Mouse (Mus musculus) left cerebral cortex, adult 9 months (tissue): ENCODE measurements around the gene Cdc6.

Experiments used
- DNase-seq, 2 experiments: peaks; one replicate each; pipeline ENCODE4 v3.0.0; 2022; ENCODE audit warnings: low spot score in 2 of 2

Gene Cdc6

DNA sequence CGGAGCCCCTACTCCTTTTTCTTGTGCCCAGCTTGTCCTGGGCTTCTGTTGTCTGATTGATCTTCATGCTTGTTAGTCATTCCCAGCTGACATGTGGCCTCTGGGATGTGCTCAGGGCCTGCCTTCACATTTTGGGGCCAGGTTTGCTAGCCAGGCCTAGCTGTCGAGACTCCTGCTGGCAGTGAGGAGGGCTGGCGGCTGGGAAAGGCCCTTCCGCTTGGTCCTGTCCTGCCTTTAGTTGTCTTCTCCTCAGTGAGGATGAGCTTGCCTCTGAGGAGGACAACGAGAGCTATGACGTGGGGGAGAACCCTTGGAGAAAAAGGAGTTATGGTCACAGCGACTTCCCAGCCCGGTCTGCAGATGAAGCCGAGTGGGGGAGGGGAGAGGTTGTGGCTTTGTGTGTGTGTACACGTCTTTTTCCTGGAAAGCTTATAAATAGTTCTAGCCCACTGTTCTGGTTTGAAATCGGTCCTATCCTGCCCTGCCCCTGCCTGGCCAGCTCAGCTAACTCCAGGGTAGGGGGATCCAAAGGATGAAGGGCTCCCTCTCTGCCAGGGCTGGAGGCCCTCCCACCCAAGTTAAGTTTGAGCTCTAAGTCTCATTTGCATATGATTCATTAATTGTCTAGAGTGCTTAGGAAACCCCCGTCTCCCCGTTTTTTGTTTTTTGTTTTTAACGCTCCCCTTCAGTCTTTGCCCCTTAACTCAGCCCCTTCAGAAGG is 36.3 kb downstream of the Cdc6 start:
- no peak for DNase-seq

DNA sequence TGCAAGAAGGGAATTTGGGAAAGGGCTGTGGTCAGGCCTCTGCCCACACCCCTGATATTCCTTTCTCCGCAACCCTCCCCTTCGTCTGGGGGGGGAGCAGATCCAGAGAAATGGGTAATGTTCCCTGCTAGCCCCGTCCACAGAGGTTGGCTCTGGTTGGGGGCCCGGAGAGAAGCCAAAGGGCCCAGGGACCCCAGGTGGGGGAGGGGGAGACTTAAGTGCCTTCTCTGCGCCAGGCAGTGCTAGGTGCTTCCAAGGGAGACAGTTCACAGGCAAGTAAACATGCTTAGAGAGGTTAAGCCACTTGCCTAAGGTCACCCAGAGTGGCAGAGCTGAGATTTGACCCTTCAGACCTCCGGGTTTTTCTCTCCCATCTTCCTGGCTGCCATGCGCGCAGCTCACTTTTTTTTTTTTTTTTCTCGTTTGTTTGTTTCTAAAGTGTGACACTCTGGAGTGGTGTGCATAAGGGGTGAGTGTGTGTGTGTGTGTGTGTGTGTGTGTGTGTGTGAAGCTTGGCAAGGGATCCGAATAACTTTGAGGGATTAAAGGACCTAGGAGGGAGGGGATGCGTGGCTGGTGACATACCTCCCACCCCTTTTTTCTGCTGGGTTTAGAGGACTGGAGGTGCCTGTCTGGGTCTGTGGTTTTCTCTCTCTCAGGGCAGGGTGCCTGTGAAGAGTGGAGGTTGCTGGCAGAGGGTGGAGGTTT is 37.5 kb downstream of the Cdc6 start:
- DNase-seq = no peak

DNA sequence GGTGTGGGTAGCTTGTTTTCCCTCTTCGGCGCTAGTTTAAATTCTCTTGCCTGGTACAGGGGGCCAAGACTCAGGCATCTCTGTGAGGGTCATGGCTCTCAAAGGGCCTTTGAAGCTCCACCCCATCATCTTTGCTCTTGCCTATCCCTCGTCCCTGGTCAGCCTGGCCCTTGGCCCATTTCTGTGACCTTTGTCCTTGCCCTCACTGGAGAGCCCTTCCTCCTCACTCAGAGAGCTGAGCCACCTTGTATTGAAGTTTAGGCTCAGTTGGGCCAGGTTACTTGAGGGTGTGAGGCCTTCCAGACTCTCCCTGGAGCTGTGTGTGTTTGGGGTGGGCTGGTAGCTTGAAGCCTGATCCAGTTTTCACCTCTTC is 38.0 kb downstream of the Cdc6 start:
- no peak for DNase-seq

DNA sequence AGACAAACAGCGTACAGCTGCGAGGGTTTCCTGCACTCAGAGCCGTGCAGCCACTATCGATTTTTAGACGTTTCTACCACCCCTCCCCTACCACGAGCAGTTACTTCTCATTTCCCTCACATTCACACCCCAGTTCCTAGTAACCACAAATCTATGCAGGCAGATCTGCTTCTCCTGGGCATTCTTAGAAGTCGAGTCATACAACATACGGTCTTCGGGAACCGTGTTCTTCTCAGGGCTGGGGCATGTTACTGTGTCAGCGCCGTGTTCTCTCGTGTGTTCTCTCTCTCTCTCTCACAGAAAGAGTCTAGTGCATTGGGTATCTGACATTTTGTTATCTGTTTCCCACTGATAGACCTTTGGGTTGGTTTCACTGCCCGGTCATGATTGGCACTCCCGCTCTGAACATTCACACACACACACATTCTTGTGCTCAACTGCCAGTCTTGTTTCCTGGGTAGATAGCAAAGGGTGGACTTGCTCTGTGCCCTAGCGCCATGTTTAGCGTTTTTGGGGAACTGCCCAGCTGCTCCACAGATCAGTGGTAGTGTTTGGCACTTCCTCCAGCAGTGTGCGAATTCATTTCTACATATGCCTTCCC is 40.5 kb downstream of the Cdc6 start:
- DNase-seq = no peak

DNA sequence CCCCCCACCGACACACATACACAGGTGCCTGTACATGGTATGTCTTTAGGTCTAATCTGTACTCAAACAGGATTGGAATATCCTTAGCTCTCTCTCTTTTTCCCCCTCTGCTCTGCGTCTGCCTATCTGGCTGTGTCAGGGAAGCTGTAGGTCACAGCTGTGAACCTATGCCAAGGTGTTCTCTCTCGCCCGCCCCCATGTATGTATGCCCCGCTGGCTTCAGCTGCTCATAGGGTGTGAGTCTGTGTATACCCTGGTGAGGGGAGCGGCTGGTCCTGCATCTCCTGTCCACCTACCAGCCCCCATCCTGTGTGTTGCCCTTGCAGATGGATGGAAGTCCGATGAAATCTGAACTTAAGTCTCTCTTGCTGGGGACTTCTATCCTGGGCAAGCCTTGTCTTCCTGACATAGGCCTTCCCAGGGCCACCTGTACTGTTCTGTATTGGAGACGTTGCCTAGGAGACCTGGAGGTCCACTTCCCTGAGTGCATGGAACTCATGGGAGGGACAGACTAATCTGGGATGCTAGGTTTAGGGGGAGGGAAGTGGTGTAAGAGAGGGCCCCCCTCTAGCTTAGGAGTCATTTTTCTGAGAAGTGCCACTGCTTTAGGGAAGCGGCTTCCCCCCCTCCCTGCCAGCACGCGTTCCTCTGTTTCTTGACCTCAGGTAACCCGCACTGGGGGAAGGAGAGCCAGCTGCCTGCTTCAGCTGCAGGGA is 41.8 kb downstream of the Cdc6 start:
- DNase-seq = no peak

DNA sequence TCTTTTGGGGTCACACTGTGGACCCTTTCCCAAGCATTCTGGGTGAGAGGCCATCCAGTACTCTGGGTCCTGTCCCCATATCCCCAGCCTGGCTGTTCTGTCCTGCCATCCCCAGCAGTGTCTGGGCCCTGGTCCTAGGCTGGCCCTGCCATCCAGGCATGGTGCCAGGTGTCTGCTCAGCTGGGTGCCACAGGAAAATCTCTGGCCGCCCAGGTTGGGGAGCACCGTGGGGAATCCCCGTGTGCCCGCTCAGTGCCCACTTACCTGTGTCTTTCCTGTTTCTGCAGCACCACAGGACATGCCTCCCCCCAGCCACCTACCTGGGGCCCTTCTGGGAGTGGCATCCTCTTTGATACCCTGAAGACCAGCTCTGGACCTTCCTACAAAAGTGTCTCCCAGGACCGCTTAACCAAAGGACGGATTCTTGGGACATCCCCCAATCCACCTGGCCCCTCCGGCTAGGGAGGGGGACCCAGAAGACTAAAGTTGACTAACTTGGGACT is 42.4 kb downstream of the Cdc6 start:
- DNase-seq = no peak

DNA sequence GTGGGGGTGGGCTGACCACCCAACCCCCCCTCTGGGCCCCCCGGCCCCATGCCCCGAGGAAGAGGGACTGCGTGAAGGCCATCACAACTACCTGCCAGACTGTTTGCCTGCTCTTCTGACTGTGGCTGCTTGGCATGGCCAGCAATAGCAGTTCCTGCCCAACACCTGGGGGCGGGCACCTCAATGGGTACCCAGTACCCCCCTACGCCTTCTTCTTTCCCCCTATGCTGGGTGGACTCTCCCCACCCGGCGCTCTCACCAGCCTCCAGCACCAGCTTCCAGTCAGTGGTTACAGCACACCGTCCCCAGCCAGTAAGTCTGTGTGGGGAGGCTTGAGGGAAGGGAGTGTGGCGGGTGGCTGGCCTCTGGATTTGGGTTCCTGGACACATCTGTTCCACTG is 42.9 kb downstream of the Cdc6 start:
- DNase-seq = no peak

DNA sequence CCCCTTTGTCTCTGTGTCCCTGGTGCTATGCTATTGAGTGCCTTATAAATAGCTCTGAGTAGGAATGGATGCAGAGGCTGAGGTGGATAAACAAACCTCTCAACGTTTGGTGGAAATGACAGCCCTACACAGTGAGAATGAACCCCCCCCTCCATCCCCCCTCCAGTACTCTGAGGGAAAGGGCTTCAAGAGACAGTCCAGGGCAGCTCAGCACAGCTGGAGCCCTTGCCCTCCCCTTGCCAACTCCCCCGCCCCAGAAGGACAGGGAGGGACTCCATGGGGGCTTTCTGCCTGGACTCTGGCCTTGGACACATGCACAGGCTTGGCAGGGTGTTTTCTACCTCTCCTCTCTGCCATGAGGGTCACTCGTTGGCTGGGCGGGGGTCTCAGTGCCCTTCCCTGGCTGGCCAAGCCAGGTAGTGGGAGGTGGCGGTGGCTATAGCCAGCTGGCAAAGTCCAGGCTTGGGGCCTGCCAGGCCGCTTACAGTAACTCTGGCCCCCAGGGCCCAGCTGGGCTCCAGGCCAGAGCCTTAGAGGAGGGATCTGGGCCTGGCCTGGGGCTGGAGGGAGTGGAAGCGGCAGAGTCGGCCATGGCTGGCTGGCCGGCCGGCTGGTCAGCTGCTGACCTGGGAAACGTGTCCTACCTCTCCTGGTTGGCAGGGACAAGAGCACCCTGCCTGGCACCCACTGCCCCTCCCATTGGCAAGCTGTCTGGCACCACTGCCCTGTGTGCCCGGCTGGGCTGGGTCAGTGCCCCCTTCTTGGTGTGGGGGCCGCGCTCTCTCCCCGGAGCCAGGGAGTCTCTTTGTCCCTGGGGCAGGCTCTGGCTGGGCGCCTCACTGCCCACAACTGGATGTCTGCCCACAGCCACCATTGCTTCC is 43.7 kb downstream of the Cdc6 start:
- DNase-seq = no peak

DNA sequence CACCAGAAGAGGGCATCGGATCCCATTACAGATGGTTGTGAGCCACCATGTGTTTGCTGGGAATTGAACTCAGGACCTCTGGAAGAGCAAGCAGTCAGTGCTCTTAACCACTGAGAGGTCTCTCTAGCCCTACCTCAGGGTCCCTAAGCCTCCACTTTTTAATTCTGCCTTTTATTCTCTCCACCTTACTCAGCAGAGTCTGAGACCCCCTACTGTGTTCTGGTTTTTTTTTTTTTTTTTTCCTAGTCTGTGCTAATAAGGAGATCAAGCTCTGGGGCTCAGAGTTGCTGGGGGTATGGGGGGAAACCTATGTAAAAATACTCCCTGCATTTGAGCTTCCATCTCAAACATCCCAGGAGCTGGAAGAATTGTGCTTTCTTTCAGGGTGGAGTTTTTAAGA is 44.5 kb downstream of the Cdc6 start:
- no peak for DNase-seq

DNA sequence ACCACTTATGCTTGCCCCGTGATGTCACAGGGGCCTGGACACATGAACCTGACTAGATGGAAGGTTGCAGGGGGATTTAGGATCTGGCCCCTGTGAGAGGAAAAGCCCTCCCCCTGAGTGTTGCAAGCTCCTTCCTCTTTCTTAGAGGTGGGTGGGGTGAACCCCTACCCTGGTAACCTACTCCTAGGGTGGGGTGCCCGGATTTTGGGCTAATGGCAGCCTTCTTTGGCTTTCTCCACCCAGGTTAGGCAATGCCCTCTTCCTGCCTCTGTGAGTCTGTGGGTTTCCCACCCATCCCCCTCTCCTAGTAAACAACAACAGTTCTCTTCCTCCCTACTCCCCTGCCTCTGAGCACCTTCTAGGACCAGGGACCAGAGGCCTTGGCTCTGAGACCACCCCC is 45.1 kb downstream of the Cdc6 start:
- no peak for DNase-seq

DNA sequence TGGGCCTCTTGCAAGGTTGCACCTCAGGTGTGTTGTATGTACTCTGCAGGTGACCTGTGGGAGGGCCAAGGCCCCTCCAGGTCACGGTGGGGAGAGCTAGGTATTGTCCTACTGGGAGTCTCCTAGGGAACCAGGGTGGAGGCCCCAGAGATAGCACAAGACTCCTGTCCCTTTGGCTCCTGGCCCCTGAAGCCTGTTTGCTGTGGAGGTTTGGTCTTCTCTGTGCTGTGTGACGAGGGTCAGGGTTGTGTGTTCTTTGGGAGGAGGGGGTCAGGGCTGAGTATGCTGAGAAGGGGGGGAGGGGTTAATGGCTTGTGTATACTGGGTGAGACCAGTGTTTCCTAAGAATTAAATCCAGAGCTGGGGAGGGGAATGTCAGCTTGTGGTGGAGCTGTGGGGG is 45.8 kb downstream of the Cdc6 start:
- no peak for DNase-seq

DNA sequence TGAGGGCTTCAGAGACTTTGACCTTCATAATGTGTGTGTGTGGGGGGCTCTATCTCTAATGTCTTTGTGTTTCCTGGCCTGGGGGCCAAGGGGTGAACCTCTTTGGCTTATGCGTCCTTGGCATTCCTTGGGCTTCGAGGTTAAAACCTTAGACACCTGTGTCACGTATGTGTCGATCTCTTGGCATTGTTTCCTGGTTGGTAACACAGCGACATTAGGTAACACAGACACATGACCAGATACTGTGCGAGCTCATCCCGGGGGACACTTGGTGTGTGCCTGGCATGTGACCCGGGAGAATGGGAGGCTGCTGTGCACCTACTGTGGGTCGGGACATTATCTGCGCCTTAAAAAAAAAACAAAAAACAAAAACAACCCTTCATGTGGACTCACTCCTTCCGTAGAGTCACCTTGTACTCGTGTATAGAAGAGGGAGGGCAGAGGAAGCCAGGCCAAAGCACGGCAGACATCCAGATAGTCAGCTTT is 46.3 kb downstream of the Cdc6 start:
- DNase-seq = no peak

DNA sequence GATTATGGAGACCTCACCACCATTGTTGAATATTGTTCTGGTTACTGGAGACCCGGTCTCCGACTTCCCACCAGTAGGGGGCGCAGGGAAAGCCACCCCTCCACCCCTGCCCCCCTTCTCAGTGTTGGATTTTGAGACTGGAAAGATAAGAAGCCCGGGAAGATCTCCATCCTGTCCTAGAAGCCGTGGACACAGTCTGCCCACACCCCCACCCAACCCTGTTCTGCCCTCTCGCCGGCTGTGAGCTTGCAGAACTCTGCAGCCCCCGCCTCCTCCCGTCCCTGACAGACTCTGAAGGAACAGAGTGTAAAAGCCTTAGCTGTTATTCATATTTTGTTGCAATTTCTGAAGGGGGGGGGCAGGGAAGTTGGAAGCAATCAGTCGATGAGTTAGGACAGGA is 46.8 kb downstream of the Cdc6 start:
- DNase-seq = no peak

DNA sequence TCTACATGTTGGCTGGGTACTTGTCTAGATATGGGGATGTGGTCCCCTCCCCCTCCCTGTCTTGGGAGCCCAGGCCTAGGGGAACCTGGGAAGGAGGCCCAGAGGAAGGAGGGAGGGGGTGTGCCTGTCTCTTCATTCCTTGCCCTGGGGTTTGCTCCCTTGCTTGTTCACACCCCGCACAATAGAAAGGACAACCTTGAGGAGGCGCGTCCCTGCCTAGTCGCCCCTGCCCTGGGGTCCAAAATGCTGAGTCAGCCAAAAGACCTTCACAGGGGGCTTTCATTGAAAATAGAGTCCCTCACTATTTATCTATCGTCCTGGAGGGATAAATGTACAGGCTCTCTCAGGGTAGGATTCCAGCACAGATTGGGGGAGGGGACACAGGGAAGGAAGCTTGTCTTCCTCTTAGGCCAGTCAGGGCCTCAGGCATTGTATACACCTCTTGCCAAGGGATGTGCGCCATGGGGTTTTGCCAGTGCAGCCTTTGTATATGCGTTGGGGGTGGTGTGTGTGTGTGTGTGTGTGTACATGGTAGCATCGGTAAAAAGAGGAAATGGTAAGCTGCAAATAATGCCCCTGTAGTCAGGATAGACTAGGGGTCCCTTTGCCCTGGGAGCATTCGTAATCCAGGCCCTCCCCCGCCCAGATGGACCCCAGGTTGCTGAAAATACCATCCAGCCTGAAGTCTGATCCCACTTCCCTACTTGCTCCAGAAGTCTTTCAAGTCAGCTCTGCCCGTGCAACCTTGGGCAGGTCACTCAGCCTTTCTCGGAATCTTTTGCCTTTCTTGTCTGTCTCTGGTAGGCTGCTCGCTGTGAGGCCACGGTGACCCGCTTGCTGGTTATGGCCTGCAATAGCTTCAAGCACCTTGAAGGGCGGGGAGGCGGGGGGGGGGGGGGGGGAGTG is 47.5 kb downstream of the Cdc6 start:
- no peak for DNase-seq

DNA sequence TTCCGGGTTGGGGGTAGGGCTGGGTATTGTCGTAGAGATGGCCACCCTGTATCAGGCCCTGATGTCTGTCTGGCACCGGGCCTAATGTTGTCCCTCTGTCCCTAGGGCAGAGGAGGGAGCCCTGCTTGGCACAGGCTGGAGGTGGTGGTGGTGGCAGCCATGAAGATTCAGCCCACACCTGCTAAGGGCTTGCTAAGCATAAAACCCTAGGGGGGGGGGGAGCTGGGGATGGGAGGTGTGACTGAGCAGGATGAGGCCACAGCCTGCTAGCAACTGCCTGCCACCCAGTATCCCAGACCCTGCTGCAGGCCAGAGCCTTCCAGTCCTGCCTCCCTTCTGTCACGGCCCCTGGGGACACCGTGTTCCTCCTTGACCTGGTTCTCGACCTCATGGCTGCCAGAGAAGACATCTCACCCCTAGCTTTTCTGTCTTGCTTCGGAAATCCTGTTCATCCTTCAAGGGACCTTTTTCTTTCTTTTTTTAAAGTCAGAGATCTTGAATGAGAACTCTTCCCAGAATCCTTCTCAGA is 48.2 kb downstream of the Cdc6 start:
- no peak for DNase-seq

DNA sequence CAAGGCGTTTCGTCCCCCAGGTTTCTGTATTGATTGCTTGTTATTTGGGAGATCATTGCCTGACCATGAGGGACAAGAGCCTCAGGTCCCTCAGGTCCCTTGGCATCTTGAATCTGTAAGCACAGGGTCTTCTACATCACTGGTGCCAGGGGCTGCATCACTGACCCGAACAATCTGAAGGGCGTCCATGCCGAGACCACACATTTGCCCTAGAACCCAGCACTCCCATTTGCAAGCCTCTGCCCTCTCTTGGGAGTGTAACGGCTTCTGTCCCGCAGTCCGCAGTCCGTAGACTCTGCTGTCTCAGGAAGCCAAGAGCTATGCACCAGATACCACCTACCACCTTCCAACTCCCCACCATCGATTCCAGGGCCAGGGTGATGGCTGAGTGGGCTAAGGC is 48.7 kb downstream of the Cdc6 start:
- DNase-seq = no peak

DNA sequence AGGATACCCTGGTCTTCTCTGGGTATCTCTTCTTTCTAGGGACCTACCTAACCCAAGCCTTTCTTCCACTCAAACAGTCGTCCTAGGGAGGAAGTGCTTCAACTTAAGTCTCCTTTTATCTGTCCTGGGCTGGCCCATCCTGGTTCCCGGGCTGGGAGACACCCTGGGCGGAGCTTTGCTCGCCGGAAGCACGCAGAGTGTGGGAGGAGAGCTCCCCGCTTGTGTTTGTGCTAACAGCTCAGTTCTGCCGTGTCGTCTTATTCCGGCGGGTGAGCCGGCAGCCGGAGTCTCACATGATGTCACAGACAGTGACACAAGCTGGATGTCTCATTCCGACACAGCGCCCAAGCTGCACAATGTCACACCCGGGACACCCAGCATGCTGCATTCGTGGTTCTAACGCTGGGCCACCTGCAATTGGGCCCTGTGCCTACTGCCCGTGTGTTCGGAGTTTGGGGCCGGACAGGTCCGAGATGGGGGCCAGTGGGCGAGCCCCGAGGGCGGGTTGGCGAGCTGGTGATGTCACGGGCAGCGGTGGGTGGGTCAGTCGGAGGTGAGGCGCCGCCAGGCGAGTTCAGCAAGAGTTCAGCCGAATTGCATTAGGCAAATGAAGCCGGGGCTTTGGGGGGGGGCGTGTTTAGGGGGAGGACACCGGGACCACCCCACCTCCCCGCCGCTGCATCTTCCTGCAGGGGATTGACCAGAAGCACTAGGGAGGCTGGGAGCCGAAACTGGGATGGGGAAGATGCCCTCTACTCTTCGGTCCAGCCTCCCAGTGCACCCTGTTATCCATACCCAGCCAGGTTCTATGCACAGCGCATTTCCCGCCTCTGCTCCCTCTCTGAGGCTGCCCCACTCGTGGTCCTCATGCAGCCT is 52.1 kb downstream of the Cdc6 start:
- no peak for DNase-seq

DNA sequence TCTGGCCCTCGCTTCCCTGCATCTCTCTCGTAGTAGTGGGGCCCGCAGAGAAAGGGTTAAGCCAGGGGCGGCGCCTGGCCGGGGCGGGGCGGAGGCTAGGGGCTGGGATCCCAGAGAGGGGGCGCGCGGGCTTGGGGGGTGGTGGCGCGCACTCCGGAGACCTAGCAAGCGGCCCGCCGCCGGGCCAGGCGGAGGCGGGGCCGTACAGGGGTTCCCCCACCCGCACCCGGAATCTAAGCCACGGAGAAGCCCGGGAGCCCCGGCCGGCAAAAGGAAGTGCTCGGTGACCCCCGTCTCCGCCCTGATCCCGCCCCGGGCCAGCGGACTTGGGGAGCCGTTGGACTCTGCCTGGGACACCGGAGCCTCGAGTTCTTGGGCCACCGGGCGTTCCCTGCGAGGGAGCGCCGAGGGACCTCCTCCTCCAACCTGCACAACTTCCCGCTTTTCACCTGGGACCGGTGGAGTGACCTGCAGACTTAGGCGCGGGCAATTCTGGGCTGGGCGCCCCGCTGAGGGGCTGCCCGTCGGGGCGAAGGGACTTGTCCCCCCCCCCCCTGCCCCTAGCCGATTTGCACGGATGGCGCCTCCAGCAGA is 52.8 kb downstream of the Cdc6 start:
- DNase-seq = no peak
